Mouse (Mus musculus) embryonic facial prominence, embryonic 14.5 days (tissue): ENCODE measurements at regions not wholly inside any gene's neighbourhood (a gene's known extent, or its start where the extent isn't known, plus 50 kb on each side); places are given as distances from the start of the nearest gene placed in this dataset.

Experiments
- ATAC-seq: fragments of 200-750 bp; cut with Nextera tagmentation; 2 replicates; pipeline ENCODE4 v1.8.0; 2017; ENCODE audit warnings: low read depth, moderate number of reproducible peaks, moderate TSS enrichment
- DNase-seq: peaks from one replicate; pipeline ENCODE4 v3.0.0-alpha.2; 2015; ENCODE audit warnings: low spot score
- H3K27ac ChIP-seq: fragments of 300-500 bp; sonication (generic); replicated peaks from 2 replicates; pipeline ENCODE4 v1.5.1; 2014; ENCODE audit warnings: low read depth, mild to moderate bottlenecking, low read length, moderate library complexity
- H3K27me3 ChIP-seq: fragments of 300-500 bp; sonication (generic); replicated peaks from 2 replicates; pipeline ENCODE4 v1.6.1; 2014; ENCODE audit warnings: low read length; ENCODE audit not compliant: control insufficient read depth, insufficient read depth
- H3K36me3 ChIP-seq: fragments of 300-500 bp; sonication (generic); 2 replicates; pipeline ENCODE4 v1.6.1; 2014; ENCODE audit warnings: low read length, mixed read lengths; ENCODE audit not compliant: control insufficient read depth, insufficient read depth
- H3K4me1 ChIP-seq: fragments of 300-500 bp; sonication (generic); 2 replicates; pipeline ENCODE4 v1.6.1; 2014; ENCODE audit warnings: antibody characterized with exemption, low read length; ENCODE audit not compliant: control insufficient read depth, insufficient read depth
- H3K4me2 ChIP-seq: fragments of 300-500 bp; sonication (generic); 2 replicates; pipeline ENCODE4 v1.6.1; 2014; ENCODE audit warnings: low read depth, mild to moderate bottlenecking, low read length, moderate library complexity, mixed read lengths
- H3K4me3 ChIP-seq: fragments of 300-500 bp; sonication (generic); 2 replicates; pipeline ENCODE4 v1.5.1; 2014; ENCODE audit warnings: low read depth, mild to moderate bottlenecking, low read length
- H3K9ac ChIP-seq: fragments of 300-500 bp; sonication (generic); 2 replicates; pipeline ENCODE4 v1.6.1; 2014; ENCODE audit warnings: low read depth, mild to moderate bottlenecking, low read length, moderate library complexity, mixed read lengths
- H3K9me3 ChIP-seq: fragments of 300-500 bp; sonication (generic); 2 replicates; pipeline ENCODE4 v1.6.1; 2016; ENCODE audit warnings: low read length; ENCODE audit not compliant: control insufficient read depth
- WGBS: fragments of 180-500 bp; shearing (Covaris S2); extraction: QIAGEN DNeasy Blood & Tissue Kit; methylation state at CpG from one replicate; pipeline ENCODE4 v1.1.7; 2014; 5-methylcytosine and 5-hydroxymethylcytosine counted together

GRCm38 (mm10) chr4:34475792-34476448 lies 74.8 kb upstream of the Akirin2 start:
- ATAC-seq (no peak), DNase-seq (no peak)
- 0 out of 2 replicates have a peak, but pooled peaks cover 3% of the 10 kb centered on the region for H3K9me3 ChIP-seq
- H3K27ac ChIP-seq, result no peak overlapping the region
- H3K4me3 ChIP-seq, result no peak overlapping the region
- H3K4me2 ChIP-seq, result no peak overlapping the region
- no peak overlapping the region for H3K9ac ChIP-seq
- no peaks in the 10 kb centered on the region for H3K36me3 ChIP-seq
- H3K4me1 ChIP-seq, result no peaks in the 10 kb centered on the region
- H3K27me3 ChIP-seq, result no peaks in the 10 kb centered on the region
- WGBS, result 86% methylated on average over 5 of the region's 5 CpGs

GRCm38 (mm10) chr4:34484273-34484672 lies 66.5 kb upstream of the Akirin2 start:
- ATAC-seq (no peak), DNase-seq (no peak)
- no peak overlapping the region for H3K27ac ChIP-seq
- no peaks in the 10 kb centered on the region for H3K9me3 ChIP-seq
- 61% methylated on average over 1 of the region's 1 CpGs for WGBS
- H3K4me2 ChIP-seq, result no peak overlapping the region
- no peaks in the 10 kb centered on the region for H3K36me3 ChIP-seq
- no peak overlapping the region for H3K4me3 ChIP-seq
- H3K4me1 ChIP-seq, result no peaks in the 10 kb centered on the region
- no peak overlapping the region for H3K9ac ChIP-seq
- H3K27me3 ChIP-seq, result no peaks in the 10 kb centered on the region

- WGBS, result 84% methylated on average over 17 of the region's 17 CpGs
- Histone ChIP-seq H3K36me3 (no peaks in the 10 kb centered on the region), H3K27ac (no peak overlapping the region), H3K4me2 (no peak overlapping the region), H3K9me3 (no peaks in the 10 kb centered on the region), H3K4me3 (no peak overlapping the region), H3K9ac (no peak overlapping the region), H3K27me3 (no peaks in the 10 kb centered on the region), H3K4me1 (no peaks in the 10 kb centered on the region)
- ATAC-seq, result no peak
- no peak for DNase-seq
These were observed 65.2 kb upstream of the Akirin2 start for GRCm38 (mm10) chr4:34485574-34485973.

DNA sequence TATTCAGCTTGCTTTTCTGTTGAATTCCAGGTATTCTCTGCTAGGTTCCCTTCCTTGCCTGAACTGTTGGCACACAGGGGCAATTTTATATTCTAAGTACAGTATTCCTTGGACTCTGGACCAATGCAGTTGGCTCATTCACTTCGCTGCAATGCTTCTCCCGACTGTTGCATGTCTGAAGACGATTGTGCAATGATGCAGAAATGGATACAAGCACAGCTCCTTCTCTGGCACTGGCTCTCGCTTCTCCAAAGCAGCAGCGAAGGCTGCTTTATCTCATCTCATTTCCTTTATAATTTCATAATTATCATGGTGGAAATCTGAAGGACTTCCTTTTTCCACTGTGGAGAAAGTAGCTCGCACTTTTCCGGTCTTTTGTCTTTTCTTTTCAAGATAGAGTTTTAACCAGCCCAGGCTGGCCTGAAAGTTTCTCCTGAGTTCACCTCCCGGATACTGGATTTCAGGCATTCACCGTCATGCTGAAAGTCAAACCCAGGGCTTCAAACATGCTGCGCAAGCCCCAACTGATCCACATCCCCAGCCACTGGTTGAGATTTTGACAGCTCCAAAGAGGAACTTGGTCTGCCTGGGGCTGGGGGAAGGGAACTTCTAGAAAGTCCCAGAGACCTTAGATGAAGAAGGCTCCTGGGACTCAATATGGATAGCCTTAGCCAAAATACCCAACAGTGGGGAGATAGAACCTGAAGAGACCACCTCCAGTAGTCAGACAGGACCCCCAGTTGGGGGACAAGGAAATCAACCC lies 55.6 kb upstream of the Akirin2 start:
- H3K27me3 ChIP-seq, result no peaks in the 10 kb centered on the region
- no peaks in the 10 kb centered on the region for H3K9me3 ChIP-seq
- no peaks in the 10 kb centered on the region for H3K36me3 ChIP-seq
- H3K9ac ChIP-seq, result no peak overlapping the region
- no peak overlapping the region for H3K4me3 ChIP-seq
- no peak for ATAC-seq
- no peak overlapping the region for H3K4me2 ChIP-seq
- no peak overlapping the region for H3K27ac ChIP-seq
- 81% methylated on average over 10 of the region's 10 CpGs for WGBS
- peak; percentile 14 for DNase-seq
- H3K4me1 ChIP-seq, result no peaks in the 10 kb centered on the region

DNA sequence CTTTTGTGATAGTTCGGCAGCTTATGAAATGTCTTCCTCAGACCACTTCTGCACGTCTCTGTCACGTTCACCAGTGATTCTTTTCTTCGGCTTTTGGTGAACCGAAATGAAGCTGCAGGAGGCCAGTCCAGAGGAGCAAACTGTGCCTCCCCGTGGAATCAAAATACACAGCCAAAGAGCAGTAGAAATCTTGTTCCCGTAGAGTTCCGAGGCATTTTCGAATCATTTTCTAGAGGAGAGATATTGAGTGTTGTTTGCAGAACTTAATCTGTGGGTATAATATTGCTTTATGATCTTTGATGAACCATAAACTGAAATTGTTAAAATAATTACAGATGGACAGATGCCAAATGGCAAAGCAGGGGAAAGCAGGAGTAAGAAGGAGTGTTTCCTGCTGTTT lies 52.4 kb upstream of the Akirin2 start:
- H3K27ac ChIP-seq, result no peak overlapping the region
- no peaks in the 10 kb centered on the region for H3K4me1 ChIP-seq
- DNase-seq, result no peak
- 86% methylated on average over 9 of the region's 9 CpGs for WGBS
- no peaks in the 10 kb centered on the region for H3K36me3 ChIP-seq
- no peaks in the 10 kb centered on the region for H3K9me3 ChIP-seq
- no peaks in the 10 kb centered on the region for H3K27me3 ChIP-seq
- H3K4me2 ChIP-seq, result no peak overlapping the region
- H3K9ac ChIP-seq, result no peak overlapping the region
- H3K4me3 ChIP-seq, result no peak overlapping the region
- no peak for ATAC-seq

DNA sequence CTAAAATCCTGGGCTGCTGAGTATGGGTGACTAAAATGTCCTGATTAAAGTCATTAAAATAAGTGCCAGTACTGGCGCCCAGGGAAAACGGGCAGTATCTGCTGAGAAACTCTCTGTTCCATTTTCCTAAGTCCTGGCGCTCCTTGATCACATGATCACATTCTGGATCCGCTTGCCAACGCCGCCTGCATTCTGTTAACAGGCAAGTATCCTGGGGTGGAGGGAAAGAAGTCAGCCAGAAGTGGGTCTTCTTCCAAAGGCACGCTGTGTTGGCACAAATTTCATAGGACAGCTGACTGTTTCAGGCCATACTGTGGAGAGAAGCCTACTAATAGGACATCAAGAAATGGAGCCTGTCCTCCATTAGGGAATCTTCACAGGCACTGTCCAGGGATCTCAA lies 52.0 kb upstream of the Akirin2 start:
- no peak for ATAC-seq
- WGBS, result 86% methylated on average over 7 of the region's 7 CpGs
- Histone ChIP-seq H3K36me3 (no peaks in the 10 kb centered on the region), H3K4me3 (no peak overlapping the region), H3K4me1 (no peaks in the 10 kb centered on the region), H3K27me3 (no peaks in the 10 kb centered on the region), H3K4me2 (no peak overlapping the region), H3K9ac (no peak overlapping the region), H3K9me3 (no peaks in the 10 kb centered on the region), H3K27ac (no peak overlapping the region)
- DNase-seq, result no peak

GRCm38 (mm10) chr4:34499731-34500130 lies 51.0 kb upstream of the Akirin2 start:
- 87% methylated on average over 3 of the region's 3 CpGs for WGBS
- no peak overlapping the region for H3K4me2 ChIP-seq
- H3K4me1 ChIP-seq, result no peaks in the 10 kb centered on the region

More at GRCm38 (mm10) chr4:34499731-34500130, 51.0 kb upstream of the Akirin2 start:
- ATAC-seq (no peak), DNase-seq (no peak)
- no peaks in the 10 kb centered on the region for H3K9me3 ChIP-seq
- H3K27ac ChIP-seq, result no peak overlapping the region
- H3K4me3 ChIP-seq, result no peak overlapping the region
- no peaks in the 10 kb centered on the region for H3K36me3 ChIP-seq
- H3K9ac ChIP-seq, result no peak overlapping the region
- no peaks in the 10 kb centered on the region for H3K27me3 ChIP-seq
